Mouse (Mus musculus): ENCODE measurements around the gene Ccdc60.

DNA sequence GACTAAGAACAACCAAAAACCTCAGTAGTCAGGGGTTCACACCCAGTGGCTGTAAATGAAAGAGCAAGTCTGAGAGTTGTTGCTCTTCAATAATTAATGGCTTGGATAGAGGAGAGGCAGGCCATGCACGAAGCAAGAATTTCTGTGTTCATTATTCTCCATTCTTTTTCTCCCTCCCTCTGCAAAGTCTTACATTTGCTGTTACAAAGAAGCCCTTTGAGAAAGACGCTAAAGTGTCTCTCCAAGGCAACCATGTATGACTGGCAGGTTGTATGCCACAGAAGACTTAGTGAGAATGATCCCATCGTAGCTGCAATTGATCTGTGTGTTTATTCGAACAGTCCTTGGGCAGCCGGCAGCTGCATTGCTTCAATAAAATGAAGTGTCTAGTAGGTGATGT, 34.6 kb upstream of the Ccdc60 start:
- TF ChIP-seq GATA1 (IDR thresholded peaks at IDR 0.05; ENCODE audit: low read length) (no peak), TAL1 (IDR thresholded peaks at IDR 0.05; ENCODE audit: low read length) (no peak)

Measured in erythroblast, embryonic 14.5 days (primary cell).